Mouse (Mus musculus) liver, postnatal 0 days (tissue): ENCODE data around the gene Tpgs1. TPM values are rescaled to one million over a fixed set of nuclear protein-coding genes. Genes with fewer than 3 reads are reported as not detected.

Experiments used
- ATAC-seq: fragments of 200-750 bp; cut with Nextera tagmentation; 2 replicates; pipeline ENCODE4 v1.8.0; 2017; ENCODE audit warnings: mild to moderate bottlenecking, moderate library complexity
- DNase-seq: peaks from one replicate; pipeline ENCODE4 v3.0.0-alpha.2; 2016
- H3K27ac ChIP-seq: fragments of 300-500 bp; sonication (generic); 2 replicates; pipeline ENCODE4 v1.5.1; 2014; ENCODE audit warnings: antibody characterized with exemption, moderate library complexity, mild to moderate bottlenecking, low read depth
- H3K27me3 ChIP-seq: fragments of 300-500 bp; sonication (generic); 2 replicates; pipeline ENCODE4 v1.6.1; 2014; ENCODE audit warnings: low read length, control low read depth, mixed read lengths; ENCODE audit not compliant: insufficient read depth
- H3K36me3 ChIP-seq: fragments of 300-500 bp; sonication (generic); replicated peaks from 2 replicates; pipeline ENCODE4 v1.6.1; 2014; ENCODE audit warnings: mild to moderate bottlenecking, control low read depth, low read length, moderate library complexity, mixed read lengths; ENCODE audit not compliant: insufficient read depth
- H3K4me1 ChIP-seq: fragments of 300-500 bp; sonication (generic); 2 replicates; pipeline ENCODE4 v1.6.1; 2014; ENCODE audit warnings: antibody characterized with exemption, mild to moderate bottlenecking, control low read depth; ENCODE audit not compliant: insufficient read depth
- H3K4me2 ChIP-seq: fragments of 300-500 bp; sonication (generic); 2 replicates; pipeline ENCODE4 v1.6.1; 2014; ENCODE audit warnings: low read depth, mild to moderate bottlenecking, low read length, moderate library complexity, mixed read lengths
- H3K4me3 ChIP-seq: fragments of 300-500 bp; sonication (generic); 2 replicates; pipeline ENCODE4 v1.5.1; 2014; ENCODE audit warnings: low read depth, low read length
- H3K9ac ChIP-seq: fragments of 300-500 bp; sonication (generic); replicated peaks from 2 replicates; pipeline ENCODE4 v1.6.1; 2014; ENCODE audit warnings: mild to moderate bottlenecking, moderate library complexity
- H3K9me3 ChIP-seq: fragments of 300-500 bp; sonication (generic); 2 replicates; pipeline ENCODE4 v1.6.1; 2016; ENCODE audit warnings: mild to moderate bottlenecking, control low read depth, low read length, mixed read lengths
- CTCF ChIP-seq: sonication (generic); IDR thresholded peaks from 2 replicates; pipeline ENCODE4 v1.5.1; 2016; ENCODE audit warnings: antibody characterized with exemption, low read depth
- EP300 ChIP-seq: IDR thresholded peaks from 2 replicates; pipeline ENCODE4 v1.6.1; 2016; ENCODE audit warnings: antibody characterized with exemption, low read depth, mild to moderate bottlenecking
- WGBS: fragments of 180-500 bp; shearing (Covaris S2); extraction: QIAGEN DNeasy Blood & Tissue Kit; methylation state at CpG from one replicate; pipeline ENCODE4 v1.1.7; 2014; ENCODE audit not compliant: insufficient replicate concordance; 5-methylcytosine and 5-hydroxymethylcytosine counted together
- polyA plus RNA-seq: library from polyadenylated mRNA; unstranded; fragments of >200 nt; fragmentation: Nextera tagmentation; extraction: Ambion mirVana; gene quantifications from 2 replicates; pipeline ENCODE4 v1.2.1, GENCODE M21; 2015

Tpgs1 gene
- polyA plus RNA-seq, 1 experiment from 2014 or later = 24.9 TPM

GRCm38 (mm10) chr10:79712029-79712428, 42.9 kb downstream of the Tpgs1 start:
- DNase-seq (no peak), ATAC-seq (peak; percentile 37)
- Histone ChIP-seq H3K36me3 (peaks cover 51% of the 10 kb centered on the region), H3K27ac (peak overlapping the region; percentile 17; the same call in 1 of the 2 replicates), H3K9ac (no peak overlapping the region), H3K4me3 (no peak overlapping the region), H3K27me3 (peaks cover 26% of the 10 kb centered on the region), H3K4me2 (no peak overlapping the region), H3K9me3 (no peaks in the 10 kb centered on the region), H3K4me1 (peaks cover 32% of the 10 kb centered on the region)
- TF ChIP-seq CTCF = peak; percentile 67
- no peak for TF ChIP-seq EP300
- 86% methylated on average over 1 of the region's 1 CpGs for WGBS

- peak; percentile 93 for DNase-seq
- H3K27me3 ChIP-seq = peaks cover 32% of the 10 kb centered on the region
Measured at GRCm38 (mm10) chr10:79712499-79713126, 43.4 kb downstream of the Tpgs1 start.

DNA sequence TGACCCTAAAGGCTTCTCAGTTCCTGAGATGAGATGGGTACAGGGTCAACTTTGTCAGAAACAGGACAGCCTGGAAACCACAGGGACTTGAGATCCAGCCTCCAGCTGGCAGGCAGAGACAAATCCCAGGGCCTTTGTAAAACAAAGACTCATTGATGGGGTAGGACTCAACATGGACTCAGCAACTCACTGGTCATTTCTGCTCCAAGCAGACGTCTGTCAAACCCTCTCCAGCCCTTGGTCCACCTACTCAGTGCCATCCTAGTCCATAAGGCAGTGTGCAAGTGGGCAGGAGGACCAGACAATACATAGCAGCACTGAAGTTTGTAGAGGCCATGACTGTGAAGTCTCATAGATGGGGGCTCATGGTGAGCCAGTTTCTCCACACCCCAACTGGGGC, 44.0 kb downstream of the Tpgs1 start:
- Histone ChIP-seq H3K4me3 (no peak overlapping the region), H3K4me2 (peak overlapping the region; percentile 48; the same call in 1 of the 2 replicates), H3K27me3 (peaks cover 38% of the 10 kb centered on the region), H3K36me3 (peaks cover 41% of the 10 kb centered on the region), H3K27ac (peak overlapping the region; percentile 71), H3K9me3 (no peaks in the 10 kb centered on the region), H3K9ac (peak overlapping the region; percentile 26; the same call in 1 of the 2 replicates), H3K4me1 (peaks cover 27% of the 10 kb centered on the region)
- DNase-seq = no peak
- WGBS = 48% methylated on average over 1 of the region's 1 CpGs
- ATAC-seq = no peak
- TF ChIP-seq EP300 (no peak), CTCF (no peak)

More at GRCm38 (mm10) chr10:79712499-79713126, 43.4 kb downstream of the Tpgs1 start:
- 16% methylated on average over 5 of the region's 6 CpGs for WGBS
- Histone ChIP-seq H3K4me3 (no peak overlapping the region), H3K9ac (peak overlapping the region; percentile 26; the same call in 1 of the 2 replicates), H3K4me2 (peak overlapping the region; percentile 48), H3K27ac (peak overlapping the region; percentile 71), H3K36me3 (peaks cover 46% of the 10 kb centered on the region), H3K4me1 (peaks cover 31% of the 10 kb centered on the region), H3K9me3 (no peaks in the 10 kb centered on the region)
- TF ChIP-seq CTCF (peak; percentile 91), EP300 (peak; percentile 91)
- ATAC-seq = peak; percentile 93

DNA sequence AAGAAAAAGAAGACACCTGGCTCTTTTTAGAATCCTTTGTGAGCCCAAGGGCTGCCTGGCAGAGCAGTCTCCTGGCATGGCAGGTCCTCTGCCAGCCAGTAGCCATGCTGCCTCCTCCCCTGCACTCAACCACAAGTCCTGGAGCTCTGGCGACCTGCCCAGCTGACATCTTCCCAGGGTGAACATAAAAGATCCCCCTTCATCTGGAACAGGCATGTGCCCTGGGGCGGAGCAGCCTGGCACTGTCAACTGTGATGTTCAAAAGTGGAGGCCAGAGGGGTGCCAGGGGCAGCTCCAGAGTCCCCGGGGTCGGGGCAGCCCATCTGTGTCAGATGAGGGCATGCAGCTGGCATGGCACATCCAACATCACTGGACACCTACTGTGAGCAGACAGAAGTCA, 45.8 kb downstream of the Tpgs1 start:
- TF ChIP-seq CTCF (no peak), EP300 (no peak)
- no peak overlapping the region for H3K4me3 ChIP-seq
- no peak overlapping the region for H3K4me2 ChIP-seq
- H3K27me3 ChIP-seq = peaks cover 48% of the 10 kb centered on the region
- H3K27ac ChIP-seq = no peak overlapping the region
- H3K4me1 ChIP-seq = peaks cover 21% of the 10 kb centered on the region
- H3K9ac ChIP-seq = no peak overlapping the region
- WGBS = 59% methylated on average over 4 of the region's 4 CpGs
- H3K36me3 ChIP-seq = peaks cover 22% of the 10 kb centered on the region
- H3K9me3 ChIP-seq = no peaks in the 10 kb centered on the region
- ATAC-seq (no peak), DNase-seq (no peak)

DNA sequence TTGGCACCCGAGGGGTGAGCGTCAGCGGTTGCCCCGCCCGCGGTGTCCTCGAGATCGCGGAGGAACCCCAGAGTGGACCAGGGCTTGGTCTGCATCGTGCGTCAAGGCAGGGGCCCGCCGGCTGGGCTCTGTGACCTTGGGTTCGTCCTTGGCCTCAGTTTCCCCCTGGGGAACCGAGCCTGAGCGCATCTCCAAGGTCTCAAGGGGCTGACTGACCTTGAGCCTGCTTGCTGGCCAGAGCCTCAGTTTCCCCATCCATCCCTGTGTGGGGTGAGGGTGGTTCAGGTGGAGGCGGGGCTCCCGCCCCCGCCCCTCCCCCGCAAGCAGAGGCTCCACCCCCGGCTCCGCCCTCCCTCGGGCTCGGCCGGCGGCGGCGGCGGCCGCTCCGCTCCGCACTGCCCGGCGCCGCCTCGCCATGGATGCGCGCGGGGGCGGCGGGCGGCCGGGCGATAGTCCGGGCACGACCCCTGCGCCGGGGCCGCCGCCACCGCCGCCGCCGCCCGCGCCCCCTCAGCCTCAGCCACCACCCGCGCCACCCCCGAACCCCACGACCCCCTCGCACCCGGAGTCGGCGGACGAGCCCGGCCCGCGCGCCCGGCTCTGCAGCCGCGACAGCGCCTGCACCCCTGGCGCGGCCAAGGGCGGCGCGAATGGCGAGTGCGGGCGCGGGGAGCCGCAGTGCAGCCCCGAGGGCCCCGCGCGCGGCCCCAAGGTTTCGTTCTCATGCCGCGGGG, 47.3 kb downstream of the Tpgs1 start, which contains the start of gene Hcn2:
Hcn2 (plus strand) TSS at position 381 of the 734 bp plus-strand sequence.
- Histone ChIP-seq H3K9ac (no peak within 1 kb of the TSS), H3K9me3 (no peaks in the 10 kb centered on the region), H3K27me3 (peaks cover 48% of the 10 kb centered on the region), H3K4me1 (peaks cover 21% of the 10 kb centered on the region), H3K4me3 (peak within 1 kb of the TSS; percentile 58), H3K36me3 (peaks cover 8% of the 10 kb centered on the region), H3K27ac (no peak within 1 kb of the TSS), H3K4me2 (peak within 1 kb of the TSS; percentile 88)
- DNase-seq (no peak), ATAC-seq (no peak)
- 3% methylated on average over 36 of the region's 91 CpGs for WGBS
- no peak for TF ChIP-seq EP300
- TF ChIP-seq CTCF = no peak

DNA sequence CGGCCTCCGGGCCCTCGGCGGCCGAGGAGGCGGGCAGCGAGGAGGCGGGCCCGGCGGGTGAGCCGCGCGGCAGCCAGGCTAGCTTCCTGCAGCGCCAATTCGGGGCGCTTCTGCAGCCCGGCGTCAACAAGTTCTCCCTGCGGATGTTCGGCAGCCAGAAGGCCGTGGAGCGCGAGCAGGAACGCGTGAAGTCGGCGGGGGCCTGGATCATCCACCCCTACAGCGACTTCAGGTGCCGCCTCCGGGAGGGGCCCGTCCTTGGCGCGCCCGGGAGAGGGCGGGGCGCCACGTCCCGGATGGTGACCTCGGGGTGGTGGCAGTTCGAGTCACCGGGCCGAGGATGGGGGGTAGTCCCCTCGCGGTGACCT, 47.8 kb downstream of the Tpgs1 start:
- DNase-seq (no peak), ATAC-seq (no peak)
- H3K27ac ChIP-seq = no peak overlapping the region
- TF ChIP-seq CTCF = no peak
- no peak for TF ChIP-seq EP300
- peaks cover 48% of the 10 kb centered on the region for H3K27me3 ChIP-seq
- 0% methylated on average over 35 of the region's 44 CpGs for WGBS
- H3K36me3 ChIP-seq = peaks cover 3% of the 10 kb centered on the region; the same call in 1 of the 2 replicates
- peak overlapping the region; percentile 88 for H3K4me2 ChIP-seq
- no peak overlapping the region for H3K9ac ChIP-seq
- peak overlapping the region; percentile 58 for H3K4me3 ChIP-seq
- peaks cover 21% of the 10 kb centered on the region for H3K4me1 ChIP-seq
- H3K9me3 ChIP-seq = no peaks in the 10 kb centered on the region
